Mouse (Mus musculus) heart, embryonic 15.5 days (tissue): ENCODE measurements around the gene Zfp609. TPM values are rescaled to one million over a fixed set of nuclear protein-coding genes. Genes with fewer than 3 reads are reported as not detected.

Experiments used
- ATAC-seq: fragments of 200-750 bp; cut with Nextera tagmentation; replicated peaks from 2 replicates; pipeline ENCODE4 v1.8.0; 2017; ENCODE audit warnings: low read depth, moderate TSS enrichment; ENCODE audit not compliant: insufficient number of reproducible peaks, insufficient read depth, low FRiP score
- H3K27ac ChIP-seq: fragments of 300-500 bp; sonication (generic); 2 replicates; pipeline ENCODE4 v1.5.1; 2015; ENCODE audit warnings: mild to moderate bottlenecking, inconsistent platforms
- H3K27me3 ChIP-seq: fragments of 300-500 bp; sonication (generic); 2 replicates; pipeline ENCODE4 v1.6.1; 2015; ENCODE audit warnings: inconsistent platforms
- H3K36me3 ChIP-seq: fragments of 300-500 bp; sonication (generic); 2 replicates; pipeline ENCODE4 v1.6.1; 2015; ENCODE audit warnings: mild to moderate bottlenecking, inconsistent platforms
- H3K4me1 ChIP-seq: fragments of 300-500 bp; sonication (generic); replicated peaks from 2 replicates; pipeline ENCODE4 v1.6.1; 2015; ENCODE audit warnings: inconsistent platforms
- H3K4me2 ChIP-seq: fragments of 300-500 bp; sonication (generic); 2 replicates; pipeline ENCODE4 v1.6.1; 2015; ENCODE audit warnings: inconsistent platforms, mild to moderate bottlenecking, moderate library complexity
- H3K4me3 ChIP-seq: fragments of 300-500 bp; sonication (generic); 2 replicates; pipeline ENCODE4 v1.5.1; 2015; ENCODE audit warnings: mild to moderate bottlenecking, inconsistent platforms
- H3K9ac ChIP-seq: fragments of 300-500 bp; sonication (generic); 2 replicates; pipeline ENCODE4 v1.6.1; 2015; ENCODE audit warnings: mild to moderate bottlenecking, inconsistent platforms
- H3K9me3 ChIP-seq: fragments of 300-500 bp; sonication (generic); replicated peaks from 2 replicates; pipeline ENCODE4 v1.6.1; 2016; ENCODE audit warnings: inconsistent platforms
- WGBS: fragments of 180-500 bp; shearing (Covaris S2); methylation state at CpG from one replicate; pipeline ENCODE4 v1.1.7; 2015; ENCODE audit warnings: mixed read lengths; 5-methylcytosine and 5-hydroxymethylcytosine counted together
- polyA plus RNA-seq: library from polyadenylated mRNA; unstranded; fragments of >200 nt; fragmentation: Nextera tagmentation; extraction: Ambion mirVana; gene quantifications from 2 replicates; pipeline ENCODE4 v1.2.1, GENCODE M21; 2015

Gene Zfp609
- polyA plus RNA-seq, 1 experiment from 2014 or later, result 4.9 TPM

DNA sequence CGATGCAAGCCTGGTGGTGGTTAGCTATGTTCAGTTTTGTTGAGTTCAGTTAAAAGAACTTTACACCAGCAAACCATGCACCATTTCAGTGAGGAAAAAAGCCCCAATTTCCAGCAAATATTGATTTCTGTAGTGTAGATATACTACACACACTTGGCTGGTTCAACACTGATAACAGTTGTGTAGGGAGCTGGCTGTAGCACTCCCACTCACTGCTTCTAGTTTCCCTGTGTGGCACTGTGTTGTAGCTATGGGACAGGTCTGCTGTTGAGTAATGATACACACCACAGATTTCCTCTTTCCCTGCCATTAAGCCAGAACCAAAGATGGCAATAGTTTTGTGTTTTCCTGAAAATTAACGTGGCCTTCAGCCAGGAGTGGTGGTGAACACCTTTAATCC lies 142.7 kb downstream of the Zfp609 start:
- H3K4me3 ChIP-seq, result no peak overlapping the region
- peaks cover 29% of the 10 kb centered on the region for H3K36me3 ChIP-seq
- no peaks in the 10 kb centered on the region for H3K9me3 ChIP-seq
- H3K4me2 ChIP-seq, result no peak overlapping the region
- WGBS, result 82% methylated on average over 2 of the region's 2 CpGs
- ATAC-seq, result no peak
- H3K9ac ChIP-seq, result no peak overlapping the region
- H3K27me3 ChIP-seq, result no peaks in the 10 kb centered on the region
- no peak overlapping the region for H3K27ac ChIP-seq
- H3K4me1 ChIP-seq, result peaks cover 30% of the 10 kb centered on the region

DNA sequence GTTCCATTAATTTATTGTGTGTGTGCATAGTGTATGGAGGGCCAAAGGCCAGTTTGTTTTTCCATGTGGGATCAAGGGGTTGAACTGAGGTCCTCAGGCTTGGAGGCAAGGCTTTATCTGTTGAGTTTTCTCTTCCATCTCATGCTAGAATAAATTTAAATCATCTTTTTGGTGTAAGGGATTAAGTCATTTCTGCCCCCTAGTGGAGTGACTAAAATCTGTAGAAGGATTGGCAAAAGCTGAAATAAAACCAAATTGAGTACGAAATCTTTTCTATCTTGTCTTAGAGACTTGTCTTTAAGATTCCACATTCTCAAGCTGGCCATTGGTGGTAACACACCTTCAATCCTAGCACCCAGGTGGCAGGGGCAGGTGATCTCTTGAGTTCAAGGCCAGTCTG lies 144.4 kb downstream of the Zfp609 start:
- H3K4me1 ChIP-seq, result peaks cover 47% of the 10 kb centered on the region
- peaks cover 20% of the 10 kb centered on the region for H3K36me3 ChIP-seq
- H3K4me2 ChIP-seq, result no peak overlapping the region
- H3K27ac ChIP-seq, result no peak overlapping the region
- H3K4me3 ChIP-seq, result no peak overlapping the region
- H3K27me3 ChIP-seq, result no peaks in the 10 kb centered on the region
- no peaks in the 10 kb centered on the region for H3K9me3 ChIP-seq
- ATAC-seq, result no peak
- H3K9ac ChIP-seq, result no peak overlapping the region
- WGBS, result 56% methylated on average over 1 of the region's 1 CpGs

- Histone ChIP-seq H3K9me3 (no peaks in the 10 kb centered on the region), H3K4me2 (no peak overlapping the region), H3K36me3 (peaks cover 12% of the 10 kb centered on the region), H3K9ac (no peak overlapping the region), H3K4me3 (no peak overlapping the region), H3K27ac (no peak overlapping the region), H3K27me3 (no peaks in the 10 kb centered on the region), H3K4me1 (peaks cover 55% of the 10 kb centered on the region)
- no peak for ATAC-seq
- 80% methylated on average over 3 of the region's 3 CpGs for WGBS
Measured at GRCm38 (mm10) chr9:65682183-65682582, 145.2 kb downstream of the Zfp609 start.

- H3K9ac ChIP-seq, result no peak overlapping the region
- H3K27me3 ChIP-seq, result no peaks in the 10 kb centered on the region
- no peak overlapping the region for H3K4me3 ChIP-seq
- 83% methylated on average over 2 of the region's 2 CpGs for WGBS
- ATAC-seq, result no peak
- H3K9me3 ChIP-seq, result no peaks in the 10 kb centered on the region
- H3K27ac ChIP-seq, result 0 out of 2 replicates have a peak overlapping the region, but pooled peaks have one; percentile 91
- peaks cover 57% of the 10 kb centered on the region for H3K4me1 ChIP-seq
- H3K4me2 ChIP-seq, result no peak overlapping the region
- peaks cover 6% of the 10 kb centered on the region for H3K36me3 ChIP-seq
Measured at GRCm38 (mm10) chr9:65681634-65681940, 145.8 kb downstream of the Zfp609 start.

GRCm38 (mm10) chr9:65680938-65681633 lies 146.3 kb downstream of the Zfp609 start:
- Histone ChIP-seq H3K27me3 (no peaks in the 10 kb centered on the region), H3K4me3 (no peak overlapping the region), H3K4me1 (peaks cover 57% of the 10 kb centered on the region), H3K9me3 (no peaks in the 10 kb centered on the region), H3K27ac (peak overlapping the region; percentile 91), H3K9ac (no peak overlapping the region), H3K36me3 (peaks cover 1% of the 10 kb centered on the region; the same call in 1 of the 2 replicates), H3K4me2 (0 out of 2 replicates have a peak overlapping the region, but pooled peaks have one; percentile 84)
- no peak for ATAC-seq
- WGBS, result 72% methylated on average over 4 of the region's 4 CpGs

DNA sequence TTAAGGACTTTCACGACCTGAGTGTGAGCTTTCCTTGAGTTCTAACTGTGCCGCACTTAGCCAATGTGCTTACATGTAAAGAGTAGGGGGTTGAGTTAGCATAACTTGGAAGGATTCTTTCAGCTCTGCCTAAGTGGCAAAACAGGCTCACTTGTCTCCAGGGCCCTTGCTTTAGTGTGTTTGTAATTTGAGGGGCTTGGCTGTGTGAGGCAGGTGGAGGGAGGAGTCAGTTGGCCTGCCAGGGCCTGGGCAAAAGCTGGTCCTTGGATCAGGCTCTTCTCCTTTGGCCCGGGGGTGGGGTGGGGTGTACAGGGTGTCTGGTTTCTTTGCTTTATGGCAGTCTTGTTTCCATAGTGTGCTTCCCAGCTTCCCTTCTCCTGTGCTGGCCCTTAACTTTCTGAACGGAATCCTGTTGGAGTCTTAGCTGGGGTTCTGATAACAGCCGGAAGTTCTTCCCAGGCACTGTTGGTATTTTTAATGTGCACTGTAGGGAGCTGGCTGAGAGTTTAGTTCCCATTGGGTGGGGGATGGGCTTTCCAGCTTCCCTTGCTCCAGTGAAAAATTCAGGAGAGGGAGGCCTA lies 148.1 kb downstream of the Zfp609 start:
- 16% methylated on average over 5 of the region's 5 CpGs for WGBS
- peak overlapping the region; percentile 84 for H3K4me2 ChIP-seq
- no peaks in the 10 kb centered on the region for H3K9me3 ChIP-seq
- H3K4me1 ChIP-seq, result peaks cover 61% of the 10 kb centered on the region
- ATAC-seq, result 0 out of 2 replicates have a peak, but pooled peaks have one; percentile 8
- H3K27me3 ChIP-seq, result no peaks in the 10 kb centered on the region
- peak overlapping the region; percentile 79 for H3K4me3 ChIP-seq
- peak overlapping the region; percentile 48 for H3K9ac ChIP-seq
- no peaks in the 10 kb centered on the region for H3K36me3 ChIP-seq
- H3K27ac ChIP-seq, result peak overlapping the region; percentile 91

DNA sequence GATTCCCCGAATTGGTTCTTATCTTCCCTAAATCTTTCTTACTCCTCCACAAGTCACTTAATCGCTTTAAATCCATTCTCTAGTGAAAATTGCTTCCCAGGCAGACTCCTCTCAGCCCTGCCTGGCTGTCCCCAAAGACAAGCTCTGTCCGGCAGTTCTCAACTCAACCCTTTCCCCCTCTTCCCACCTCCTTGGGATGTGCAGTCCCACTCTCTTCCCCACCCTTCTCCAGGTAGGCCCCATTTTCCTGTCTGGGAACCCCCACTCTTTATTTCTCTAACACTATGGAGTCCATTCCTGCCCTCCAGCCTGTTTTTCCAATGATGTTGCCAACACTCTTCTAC lies 150.3 kb downstream of the Zfp609 start:
- Histone ChIP-seq H3K4me2 (peak overlapping the region; percentile 84), H3K9me3 (no peaks in the 10 kb centered on the region), H3K27ac (peak overlapping the region; percentile 91), H3K9ac (peak overlapping the region; percentile 86), H3K4me1 (peaks cover 62% of the 10 kb centered on the region), H3K27me3 (no peaks in the 10 kb centered on the region), H3K4me3 (peak overlapping the region; percentile 79), H3K36me3 (no peaks in the 10 kb centered on the region)
- 4% methylated on average over 3 of the region's 3 CpGs for WGBS
- no peak for ATAC-seq

- ATAC-seq, result peak; percentile 95
- Histone ChIP-seq H3K27me3 (no peaks in the 10 kb centered on the region), H3K27ac (peak overlapping the region; percentile 91), H3K9me3 (no peaks in the 10 kb centered on the region), H3K4me3 (peak overlapping the region; percentile 79), H3K36me3 (no peaks in the 10 kb centered on the region), H3K4me1 (peaks cover 60% of the 10 kb centered on the region), H3K9ac (peak overlapping the region; percentile 86), H3K4me2 (peak overlapping the region; percentile 84)
- under 1% methylated on average over 35 of the region's 51 CpGs for WGBS
Measured at GRCm38 (mm10) chr9:65676358-65677118, 150.8 kb downstream of the Zfp609 start.

DNA sequence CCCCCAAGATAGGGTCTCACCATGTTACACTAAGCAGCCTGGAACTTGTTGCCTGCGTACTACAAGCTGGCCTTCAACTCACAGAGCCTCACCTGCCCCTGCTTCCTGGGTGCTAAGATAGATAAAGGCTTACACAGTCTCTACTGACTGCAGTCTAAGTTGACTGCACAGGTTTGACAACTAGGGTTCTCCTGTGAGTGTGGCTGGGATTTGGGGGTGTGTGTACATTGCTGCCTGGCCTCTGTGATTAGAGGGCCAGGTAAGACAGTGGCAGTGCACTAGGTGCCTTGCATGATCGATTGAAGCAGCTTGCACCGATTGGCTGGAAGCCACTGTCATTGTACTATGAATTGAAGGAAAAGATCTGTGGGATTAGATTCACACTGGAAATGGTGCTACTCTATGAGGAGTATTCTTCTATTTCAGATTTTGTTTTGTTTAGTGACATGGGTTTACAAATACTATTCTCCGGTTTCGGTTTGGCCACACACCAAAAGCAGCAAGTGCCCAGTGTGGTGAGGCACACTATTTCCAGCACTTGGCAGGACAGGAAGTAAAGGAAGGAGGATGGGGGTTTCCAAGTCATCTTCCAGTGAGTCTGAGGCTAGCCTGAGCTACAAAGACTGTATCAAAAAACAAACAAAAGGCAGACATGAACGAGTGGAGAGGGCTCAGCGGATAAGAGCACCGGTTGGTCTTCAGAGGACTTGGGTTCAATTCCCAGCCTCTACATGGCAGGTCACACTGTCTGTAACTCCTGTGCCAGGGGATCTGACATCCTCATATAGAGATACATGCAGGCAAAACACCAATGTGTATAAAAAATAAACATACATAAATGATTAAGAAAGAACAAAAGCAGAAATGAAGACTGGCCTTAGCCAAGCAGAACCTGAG lies 151.7 kb downstream of the Zfp609 start:
- 47% methylated on average over 8 of the region's 8 CpGs for WGBS
- Histone ChIP-seq H3K36me3 (no peaks in the 10 kb centered on the region), H3K9ac (peak overlapping the region; percentile 35; the same call in 1 of the 2 replicates), H3K4me2 (peak overlapping the region; percentile 84), H3K4me1 (peaks cover 55% of the 10 kb centered on the region), H3K9me3 (no peaks in the 10 kb centered on the region), H3K27ac (peak overlapping the region; percentile 50), H3K4me3 (peak overlapping the region; percentile 79), H3K27me3 (no peaks in the 10 kb centered on the region)
- no peak for ATAC-seq

DNA sequence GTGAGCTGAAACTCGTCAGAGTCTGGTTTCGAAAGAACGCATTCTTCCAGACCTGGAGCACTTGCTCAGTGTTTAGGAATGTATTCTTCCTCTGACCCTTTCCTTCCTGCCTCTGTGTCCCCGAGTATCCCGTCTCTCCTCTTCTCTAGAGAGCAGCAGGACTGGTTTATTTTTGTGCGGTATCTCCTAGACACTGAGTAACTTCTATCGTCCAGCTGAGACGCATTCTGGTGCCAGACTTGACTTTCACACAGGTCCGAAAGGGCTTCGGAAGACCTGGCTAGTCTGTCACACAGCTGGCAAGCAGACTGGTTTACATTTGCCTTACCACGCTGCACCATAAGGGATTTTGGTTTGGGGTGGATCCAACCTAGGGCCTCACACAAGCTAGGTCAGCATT lies 154.4 kb downstream of the Zfp609 start:
- H3K9me3 ChIP-seq, result no peaks in the 10 kb centered on the region
- peak overlapping the region; percentile 69 for H3K27ac ChIP-seq
- H3K4me3 ChIP-seq, result no peak overlapping the region
- ATAC-seq, result no peak
- H3K36me3 ChIP-seq, result no peaks in the 10 kb centered on the region
- 21% methylated on average over 11 of the region's 11 CpGs for WGBS
- no peak overlapping the region for H3K4me2 ChIP-seq
- no peaks in the 10 kb centered on the region for H3K27me3 ChIP-seq
- no peak overlapping the region for H3K9ac ChIP-seq
- H3K4me1 ChIP-seq, result peaks cover 27% of the 10 kb centered on the region

GRCm38 (mm10) chr9:65671431-65671931 lies 155.9 kb downstream of the Zfp609 start:
- Histone ChIP-seq H3K4me3 (no peak overlapping the region), H3K9me3 (no peaks in the 10 kb centered on the region), H3K27ac (peak overlapping the region; percentile 69), H3K27me3 (no peaks in the 10 kb centered on the region), H3K9ac (no peak overlapping the region), H3K4me1 (peaks cover 17% of the 10 kb centered on the region), H3K4me2 (no peak overlapping the region), H3K36me3 (no peaks in the 10 kb centered on the region)
- ATAC-seq, result peak; percentile 48
- WGBS, result 48% methylated on average over 9 of the region's 9 CpGs
